Mouse (Mus musculus) liver, embryonic 14.5 days (tissue): ENCODE measurements around the gene Slc38a10. TPM values are rescaled to one million over a fixed set of nuclear protein-coding genes. Genes with fewer than 3 reads are reported as not detected.
A peak's percentile ranks its signal among the peaks of the same experiment; 100 is the strongest.

Experiments
- ATAC-seq: fragments of 200-750 bp; cut with Nextera tagmentation; 2 replicates; pipeline ENCODE4 v1.8.0; 2017; ENCODE audit warnings: moderate number of reproducible peaks, mild to moderate bottlenecking, moderate library complexity; ENCODE audit not compliant: insufficient read depth
- DNase-seq, 3 experiments: peaks; one replicate each; pipeline ENCODE4 v3.0.0-alpha.2; 2012 to 2013; ENCODE audit warnings: low read depth in 3 of 3, low spot score in 3 of 3
- H3K27ac ChIP-seq: fragments of 300-500 bp; sonication (generic); 2 replicates; pipeline ENCODE4 v1.5.1; 2014; ENCODE audit warnings: moderate library complexity, mild to moderate bottlenecking, control low read depth, inconsistent platforms
- H3K27me3 ChIP-seq: fragments of 300-500 bp; sonication (generic); 2 replicates; pipeline ENCODE4 v1.6.1; 2014; ENCODE audit warnings: mild to moderate bottlenecking, low read length, moderate library complexity; ENCODE audit not compliant: control insufficient read depth, insufficient read depth
- H3K36me3 ChIP-seq: fragments of 300-500 bp; sonication (generic); replicated peaks from 2 replicates; pipeline ENCODE4 v1.6.1; 2014; ENCODE audit warnings: low read depth; ENCODE audit not compliant: control insufficient read depth, insufficient read depth
- H3K4me1 ChIP-seq, 2 experiments: fragments of 200-500 bp in 1 of 2; fragments of 300-500 bp in 1 of 2; sonication (generic) in 1 of 2; replicated peaks; 2 replicates each; pipeline ENCODE4 v1.6.1; 2012 to 2014; ENCODE audit warnings: antibody characterized with exemption in 1 of 2, inconsistent platforms in 1 of 2, low read length in 1 of 2; ENCODE audit not compliant: control insufficient read depth in 2 of 2, insufficient read depth in 2 of 2
- H3K4me2 ChIP-seq: fragments of 300-500 bp; sonication (generic); 2 replicates; pipeline ENCODE4 v1.6.1; 2014; ENCODE audit warnings: low read depth, mild to moderate bottlenecking, control low read depth, moderate library complexity
- H3K4me3 ChIP-seq, 2 experiments: fragments of 200-500 bp in 1 of 2; fragments of 300-500 bp in 1 of 2; sonication (generic) in 1 of 2; 2 replicates each; pipeline ENCODE4 v1.5.1; 2012 to 2014; ENCODE audit warnings: low read depth in 2 of 2, low read length in 2 of 2, mild to moderate bottlenecking in 2 of 2, control low read depth in 1 of 2, inconsistent platforms in 1 of 2, moderate library complexity in 1 of 2; ENCODE audit not compliant: insufficient read depth in 1 of 2
- H3K9ac ChIP-seq: fragments of 300-500 bp; sonication (generic); replicated peaks from 2 replicates; pipeline ENCODE4 v1.6.1; 2014; ENCODE audit warnings: mild to moderate bottlenecking, control low read depth, moderate library complexity
- H3K9me3 ChIP-seq: fragments of 300-500 bp; sonication (generic); 2 replicates; pipeline ENCODE4 v1.6.1; 2016; ENCODE audit warnings: low read length, mixed read lengths; ENCODE audit not compliant: control insufficient read depth
- CTCF ChIP-seq: IDR thresholded peaks from 2 replicates; pipeline ENCODE4 v1.5.1; 2016; ENCODE audit warnings: antibody characterized with exemption, low read depth, control low read depth
- EP300 ChIP-seq: IDR thresholded peaks from 2 replicates; pipeline ENCODE4 v1.6.1; 2016; ENCODE audit warnings: antibody characterized with exemption, low read depth
- WGBS: fragments of 180-500 bp; shearing (Covaris S2); extraction: QIAGEN DNeasy Blood & Tissue Kit; methylation state at CpG from one replicate; pipeline ENCODE4 v1.1.7; 2014; ENCODE audit not compliant: insufficient replicate concordance; 5-methylcytosine and 5-hydroxymethylcytosine counted together
- polyA plus RNA-seq, 2 experiments: library from polyadenylated mRNA; depleted of rRNA in 1 of 2; stranded (reverse) in 1 of 2; unstranded in 1 of 2; fragments of >200 nt; fragmentation: Nextera tagmentation in 1 of 2; extraction: Ambion mirVana in 1 of 2; gene quantifications; 2 replicates each; pipeline versions ENCODE4 v1.2.1 to v1.2.3; 2012 to 2014

Slc38a10 gene
- polyA plus RNA-seq, 2 experiments = 21.0 to 21.8 TPM

GRCm38 (mm10) chr11:120149510-120150200 lies 1.5 kb downstream of the Slc38a10 start:
- Histone ChIP-seq H3K4me2 (peak overlapping the region; percentile 94), H3K9ac (peak overlapping the region; percentile 88), H3K4me3 (peak overlapping the region; percentile 79 to 85), H3K27ac (peak overlapping the region; percentile 70; the same call in 1 of the 2 replicates), H3K27me3 (no peaks in the 10 kb centered on the region), H3K9me3 (no peaks in the 10 kb centered on the region), H3K36me3 (no peaks in the 10 kb centered on the region), H3K4me1 (peaks cover 14 to 18% of the 10 kb centered on the region in 2 experiments)
- ATAC-seq (no peak), DNase-seq (peak in 1 of 3 experiments; percentile 37)
- no peak for TF ChIP-seq EP300
- TF ChIP-seq CTCF = no peak
- WGBS = 22% methylated on average over 6 of the region's 6 CpGs

DNA sequence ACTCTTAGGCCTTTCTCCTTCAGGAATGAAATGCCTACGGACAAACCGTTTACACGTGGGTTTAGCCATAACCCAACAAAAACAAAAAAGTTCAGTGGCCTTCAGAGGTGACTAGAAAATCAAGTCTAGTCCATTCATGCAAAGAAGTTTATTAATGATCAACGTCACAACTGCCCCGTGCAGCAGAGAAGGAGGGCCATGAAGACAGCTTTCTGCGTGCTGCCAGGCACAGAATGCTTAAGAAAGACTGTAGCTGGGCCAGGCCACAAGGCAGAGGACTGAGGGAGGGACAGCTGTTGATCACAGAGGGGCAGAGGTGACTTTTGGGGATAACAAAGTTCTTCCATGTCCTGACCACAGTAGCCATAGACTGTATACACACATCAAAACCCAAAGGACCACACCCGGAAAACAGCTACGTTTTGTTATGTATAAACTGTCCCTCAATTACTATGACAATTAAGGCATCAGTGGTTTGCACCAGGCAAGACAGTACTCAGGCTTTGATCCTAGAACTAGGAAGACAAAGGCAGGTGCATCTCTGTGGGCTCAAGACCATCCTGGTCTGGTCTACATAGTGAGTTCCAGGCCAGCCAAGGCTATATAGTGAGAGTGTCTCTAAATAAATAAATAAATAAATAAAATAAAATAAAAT lies 2.8 kb downstream of the Slc38a10 start:
- H3K4me2 ChIP-seq = no peak overlapping the region
- no peaks in the 10 kb centered on the region for H3K36me3 ChIP-seq
- DNase-seq = no peak
- H3K27ac ChIP-seq = no peak overlapping the region
- TF ChIP-seq CTCF = no peak
- TF ChIP-seq EP300 = no peak
- ATAC-seq = no peak
- no peak overlapping the region for H3K9ac ChIP-seq
- WGBS = 77% methylated on average over 8 of the region's 8 CpGs
- H3K4me1 ChIP-seq = peaks cover 18 to 21% of the 10 kb centered on the region in 2 experiments
- no peaks in the 10 kb centered on the region for H3K27me3 ChIP-seq
- H3K9me3 ChIP-seq = no peaks in the 10 kb centered on the region
- no peak overlapping the region for H3K4me3 ChIP-seq

DNA sequence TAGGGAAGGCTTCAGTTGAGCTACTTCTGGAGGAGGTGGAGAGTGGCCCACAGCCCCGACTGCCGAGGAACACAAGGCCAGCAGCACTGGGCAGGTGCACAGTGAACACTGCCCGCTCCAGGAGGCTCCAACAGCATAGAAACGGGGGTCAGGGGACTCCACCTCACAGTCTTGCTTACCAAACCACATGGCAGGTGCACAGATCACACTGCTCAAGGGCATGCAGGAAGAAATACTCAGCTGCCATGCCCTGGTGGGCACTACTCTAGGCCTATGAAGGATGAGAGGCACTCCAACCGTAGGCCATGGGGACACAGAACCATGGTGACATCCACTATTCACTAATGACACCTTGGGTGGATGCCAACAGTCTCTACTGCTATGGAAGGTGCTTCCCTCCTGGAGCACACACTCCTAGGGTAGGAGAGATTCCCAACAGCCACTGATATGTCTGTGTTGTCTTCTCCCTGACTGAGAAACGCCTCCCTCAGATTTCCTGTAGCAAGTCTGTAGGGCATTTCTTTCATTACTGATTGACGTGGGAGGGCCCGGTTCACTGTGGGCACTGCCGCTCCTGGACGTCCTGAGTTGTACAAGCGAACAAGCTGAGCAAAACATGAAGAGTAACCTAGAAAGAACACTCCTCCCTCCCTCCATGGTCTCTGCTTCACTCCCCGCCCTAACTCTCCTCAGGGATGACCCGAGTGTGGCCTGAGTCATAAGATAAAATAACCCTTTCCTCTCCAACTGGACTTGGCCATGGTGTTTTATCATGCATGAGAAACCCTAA lies 7.2 kb downstream of the Slc38a10 start:
- DNase-seq (no peak), ATAC-seq (no peak)
- 64% methylated on average over 13 of the region's 13 CpGs for WGBS
- H3K4me1 ChIP-seq = peaks cover 4 to 21% of the 10 kb centered on the region in 2 experiments; a peak in 3 of 4 replicates
- no peak overlapping the region for H3K27ac ChIP-seq
- no peak overlapping the region for H3K4me3 ChIP-seq
- TF ChIP-seq CTCF (no peak), EP300 (no peak)
- H3K9me3 ChIP-seq = no peaks in the 10 kb centered on the region
- H3K27me3 ChIP-seq = no peaks in the 10 kb centered on the region
- H3K9ac ChIP-seq = no peak overlapping the region
- no peak overlapping the region for H3K4me2 ChIP-seq
- H3K36me3 ChIP-seq = no peaks in the 10 kb centered on the region

DNA sequence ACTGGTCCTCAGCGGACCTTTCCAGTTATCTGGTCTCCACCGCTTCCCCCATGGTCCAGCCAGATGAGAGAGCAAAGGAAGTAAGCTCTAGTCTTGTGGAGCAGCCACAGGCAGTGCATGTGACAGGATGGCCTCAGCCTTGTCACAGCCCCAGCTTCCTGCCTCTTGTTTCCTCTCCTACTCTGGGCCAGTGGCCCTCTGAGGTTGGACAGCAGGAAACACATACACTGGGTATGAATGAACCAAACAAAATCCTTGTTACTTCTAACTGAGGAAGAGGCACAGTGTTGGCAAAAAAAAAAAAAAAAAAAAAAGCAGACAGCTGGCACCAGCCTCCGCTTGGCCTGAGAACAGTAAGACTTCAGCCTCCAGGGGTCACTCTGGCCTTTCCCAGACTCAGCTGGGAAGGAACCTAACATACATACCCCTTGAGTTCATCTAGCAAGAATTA lies 8.5 kb downstream of the Slc38a10 start:
- no peak overlapping the region for H3K4me2 ChIP-seq
- no peak overlapping the region for H3K9ac ChIP-seq
- no peak overlapping the region for H3K27ac ChIP-seq
- WGBS = 44% methylated on average over 3 of the region's 3 CpGs
- H3K4me3 ChIP-seq = no peak overlapping the region
- ATAC-seq (peak; percentile 70), DNase-seq (peak in 1 of 3 experiments; percentile 38)
- H3K27me3 ChIP-seq = no peaks in the 10 kb centered on the region
- peak; percentile 24 for TF ChIP-seq CTCF
- no peak for TF ChIP-seq EP300
- H3K9me3 ChIP-seq = no peaks in the 10 kb centered on the region
- H3K36me3 ChIP-seq = no peaks in the 10 kb centered on the region
- peaks cover 12 to 32% of the 10 kb centered on the region in 2 experiments for H3K4me1 ChIP-seq

DNA sequence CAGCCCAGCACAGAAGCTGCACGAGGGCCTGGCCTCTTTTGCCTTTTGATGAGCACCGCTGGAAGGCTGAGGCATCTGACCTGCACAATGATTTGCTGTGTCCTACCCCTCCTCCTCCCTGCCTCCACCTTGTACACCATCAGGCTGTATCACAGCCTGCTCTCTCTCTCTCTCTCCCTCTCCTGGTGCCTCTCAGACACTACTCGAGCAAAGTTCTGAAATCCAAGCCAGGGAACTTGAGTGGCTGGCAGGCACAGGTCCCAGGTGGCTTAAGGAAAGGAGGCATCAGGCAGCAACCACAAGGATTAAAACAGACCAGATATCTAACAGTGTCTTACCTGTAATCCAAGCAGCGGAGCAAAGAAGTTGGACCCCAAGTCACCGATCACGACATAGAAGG lies 10.9 kb downstream of the Slc38a10 start:
- H3K27me3 ChIP-seq = no peaks in the 10 kb centered on the region
- ATAC-seq = no peak
- no peak overlapping the region for H3K27ac ChIP-seq
- H3K36me3 ChIP-seq = peaks cover 2% of the 10 kb centered on the region; the same call in 1 of the 2 replicates
- H3K4me3 ChIP-seq = no peak overlapping the region
- H3K4me2 ChIP-seq = no peak overlapping the region
- 69% methylated on average over 6 of the region's 6 CpGs for WGBS
- no peak overlapping the region for H3K9ac ChIP-seq
- TF ChIP-seq CTCF (no peak), EP300 (no peak)
- DNase-seq = no peak
- no peaks in the 10 kb centered on the region for H3K9me3 ChIP-seq
- peaks cover 24 to 53% of the 10 kb centered on the region in 2 experiments for H3K4me1 ChIP-seq
